Mouse (Mus musculus): ENCODE measurements around the gene Dhrs3.

The Dhrs3 gene

GRCm38 (mm10) chr4:144972948-144973720, 80.5 kb downstream of the Dhrs3 start:
- DNase-seq (ENCODE audit: low read depth) = no peak

GRCm38 (mm10) chr4:144974458-144974857, 81.8 kb downstream of the Dhrs3 start:
- no peak for DNase-seq (ENCODE audit: low read depth)

- DNase-seq (ENCODE audit: low read depth) = no peak
These were observed 82.9 kb downstream of the Dhrs3 start for GRCm38 (mm10) chr4:144975505-144975904.

DNA sequence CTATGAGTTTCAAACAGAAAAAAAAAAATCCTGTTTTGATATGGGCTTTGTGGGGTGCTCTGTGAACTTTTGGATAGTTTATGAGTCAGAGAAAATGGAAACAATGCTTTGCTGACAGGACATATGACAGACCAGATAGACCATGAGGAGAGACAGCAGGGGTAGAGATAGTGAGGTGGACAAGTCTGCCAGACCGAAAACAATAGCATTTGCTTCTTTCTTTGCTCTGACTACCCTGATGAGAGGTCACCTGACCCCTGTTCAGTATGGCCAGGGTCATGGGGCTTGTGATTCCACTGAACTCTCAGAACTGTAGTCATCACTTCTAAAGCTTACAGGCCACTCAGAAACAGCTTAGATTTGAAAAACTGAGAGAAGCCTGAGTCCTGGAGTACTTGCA, 84.4 kb downstream of the Dhrs3 start:
- no peak for DNase-seq (ENCODE audit: low read depth)
